Mouse (Mus musculus) megakaryocyte, embryonic 14.5 days (primary cell): ENCODE measurements around the gene Gnl1. TPM values are rescaled to one million over a fixed set of nuclear protein-coding genes. Genes with fewer than 3 reads are reported as not detected.
A peak's percentile ranks its signal among the peaks of the same experiment; 100 is the strongest.

ENCODE experiments used
- H3K27me3 ChIP-seq: replicated peaks from 2 replicates; pipeline ENCODE3; 2012; ENCODE audit warnings: inconsistent platforms
- H3K36me3 ChIP-seq: replicated peaks from 2 replicates; pipeline ENCODE3; 2012; ENCODE audit warnings: low read length, inconsistent platforms, mixed read lengths
- H3K4me1 ChIP-seq: 2 replicates; pipeline ENCODE4 v1.6.1; 2012; ENCODE audit warnings: inconsistent platforms
- H3K4me3 ChIP-seq: replicated peaks from 2 replicates; pipeline ENCODE3; 2012; ENCODE audit warnings: moderate library complexity, mild to moderate bottlenecking, inconsistent platforms
- H3K9me3 ChIP-seq: 2 replicates; pipeline ENCODE4 v1.6.1; 2012; ENCODE audit warnings: inconsistent platforms
- FLI1 ChIP-seq: IDR thresholded peaks from 2 replicates; pipeline ENCODE4 v1.6.1; 2012; ENCODE audit warnings: low read length, inconsistent platforms, mixed read lengths
- GATA1 ChIP-seq: IDR thresholded peaks from 3 replicates; pipeline ENCODE4 v1.6.1; 2012; ENCODE audit warnings: mixed read lengths, low read length, inconsistent platforms, borderline replicate concordance
- polyA plus RNA-seq: library from polyadenylated mRNA; stranded (reverse); fragments of >175 nt; gene quantifications from 2 replicates; pipeline ENCODE4 v1.2.3, GENCODE M21; 2012; ENCODE audit warnings: low replicate concordance; ENCODE audit not compliant: insufficient read depth

Gnl1 gene
- polyA plus RNA-seq, 1 experiment = 63.9 TPM

- Histone ChIP-seq H3K27me3 (no peaks in the 10 kb centered on the region), H3K4me1 (peaks cover 47% of the 10 kb centered on the region), H3K36me3 (peaks cover 13% of the 10 kb centered on the region), H3K4me3 (peak overlapping the region; percentile 92), H3K9me3 (no peaks in the 10 kb centered on the region)
- TF ChIP-seq GATA1 (no peak), FLI1 (no peak)
Measured at GRCm38 (mm10) chr17:35993675-35994074, 14.0 kb downstream of the Gnl1 start.

- peak overlapping the region; percentile 94 for H3K4me3 ChIP-seq
- TF ChIP-seq FLI1 (no peak), GATA1 (no peak)
- peaks cover 11% of the 10 kb centered on the region for H3K36me3 ChIP-seq
- H3K4me1 ChIP-seq = peaks cover 47% of the 10 kb centered on the region
- H3K27me3 ChIP-seq = no peaks in the 10 kb centered on the region
- no peaks in the 10 kb centered on the region for H3K9me3 ChIP-seq
Measured at GRCm38 (mm10) chr17:35994175-35994878, 14.7 kb downstream of the Gnl1 start.

GRCm38 (mm10) chr17:35994879-35995240 is 15.2 kb downstream of the Gnl1 start:
- peaks cover 10% of the 10 kb centered on the region for H3K36me3 ChIP-seq
- no peaks in the 10 kb centered on the region for H3K27me3 ChIP-seq
- 0 out of 2 replicates have a peak, but pooled peaks cover 1% of the 10 kb centered on the region for H3K9me3 ChIP-seq
- TF ChIP-seq FLI1 = no peak
- TF ChIP-seq GATA1 = no peak
- H3K4me3 ChIP-seq = peak overlapping the region; percentile 94
- peaks cover 49% of the 10 kb centered on the region for H3K4me1 ChIP-seq

GRCm38 (mm10) chr17:35996949-35997348 is 17.3 kb downstream of the Gnl1 start:
- peaks cover 27% of the 10 kb centered on the region for H3K36me3 ChIP-seq
- TF ChIP-seq GATA1 (no peak), FLI1 (no peak)
- H3K4me3 ChIP-seq = peak overlapping the region; percentile 78
- no peaks in the 10 kb centered on the region for H3K27me3 ChIP-seq
- H3K4me1 ChIP-seq = peaks cover 66% of the 10 kb centered on the region
- peaks cover 13% of the 10 kb centered on the region for H3K9me3 ChIP-seq

GRCm38 (mm10) chr17:35997713-35998510 is 18.3 kb downstream of the Gnl1 start:
- Histone ChIP-seq H3K36me3 (peaks cover 36% of the 10 kb centered on the region), H3K4me3 (peak overlapping the region; percentile 92), H3K4me1 (peaks cover 74% of the 10 kb centered on the region), H3K9me3 (peaks cover 23% of the 10 kb centered on the region), H3K27me3 (no peaks in the 10 kb centered on the region)
- TF ChIP-seq GATA1 (no peak), FLI1 (no peak)

- peaks cover 29% of the 10 kb centered on the region for H3K9me3 ChIP-seq
- TF ChIP-seq GATA1 (no peak), FLI1 (no peak)
- H3K4me3 ChIP-seq = peak overlapping the region; percentile 92
- peaks cover 44% of the 10 kb centered on the region for H3K36me3 ChIP-seq
- H3K27me3 ChIP-seq = no peaks in the 10 kb centered on the region
- H3K4me1 ChIP-seq = peaks cover 67% of the 10 kb centered on the region
Measured at GRCm38 (mm10) chr17:35998545-35999305, 19.1 kb downstream of the Gnl1 start.

GRCm38 (mm10) chr17:35999356-35999755 is 19.7 kb downstream of the Gnl1 start:
- Histone ChIP-seq H3K27me3 (no peaks in the 10 kb centered on the region), H3K4me3 (peak overlapping the region; percentile 81), H3K4me1 (peaks cover 66% of the 10 kb centered on the region), H3K9me3 (peaks cover 33% of the 10 kb centered on the region), H3K36me3 (peaks cover 51% of the 10 kb centered on the region)
- TF ChIP-seq FLI1 = no peak
- no peak for TF ChIP-seq GATA1

GRCm38 (mm10) chr17:36000349-36000748 is 20.7 kb downstream of the Gnl1 start:
- TF ChIP-seq FLI1 = no peak
- TF ChIP-seq GATA1 = no peak

GRCm38 (mm10) chr17:36001121-36001897 is 21.7 kb downstream of the Gnl1 start:
- peaks cover 70% of the 10 kb centered on the region for H3K36me3 ChIP-seq
- H3K4me1 ChIP-seq = peaks cover 63% of the 10 kb centered on the region

More at GRCm38 (mm10) chr17:36000349-36000748, 20.7 kb downstream of the Gnl1 start:
- peaks cover 65% of the 10 kb centered on the region for H3K4me1 ChIP-seq
- peaks cover 61% of the 10 kb centered on the region for H3K36me3 ChIP-seq
- peak overlapping the region; percentile 47 for H3K4me3 ChIP-seq
- H3K27me3 ChIP-seq = no peaks in the 10 kb centered on the region
- peaks cover 38% of the 10 kb centered on the region for H3K9me3 ChIP-seq

More at GRCm38 (mm10) chr17:36001121-36001897, 21.7 kb downstream of the Gnl1 start:
- TF ChIP-seq GATA1 (no peak), FLI1 (no peak)
- Histone ChIP-seq H3K4me3 (peak overlapping the region; percentile 79), H3K9me3 (peaks cover 42% of the 10 kb centered on the region), H3K27me3 (no peaks in the 10 kb centered on the region)
